ENCODE assay signal across 9 mouse cellular contexts in the genomic region with DNA sequence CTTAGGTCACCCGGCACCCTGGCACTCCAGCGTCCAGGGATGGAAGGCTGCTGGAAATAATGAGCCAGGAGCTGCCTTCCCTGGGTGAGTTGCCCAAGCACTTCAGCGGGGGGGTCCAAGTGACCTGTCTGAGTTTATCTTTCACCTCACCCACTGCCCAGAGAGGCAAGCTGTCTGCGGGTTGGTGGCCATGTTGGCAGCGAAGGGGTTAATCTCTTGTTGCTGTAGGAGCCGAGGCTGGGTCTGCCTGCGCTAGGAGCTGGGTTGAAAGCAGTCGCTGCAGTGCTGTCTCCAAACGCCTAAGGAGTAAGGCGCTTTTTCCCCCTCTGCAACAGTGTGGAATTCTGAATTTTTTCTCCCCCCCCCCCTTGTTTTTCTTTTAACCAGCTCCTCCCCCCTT.
A peak's percentile ranks its signal among the peaks of the same experiment; 100 is the strongest.
DNase-seq lines count a peak whose midpoint lies in the region; ATAC-seq and TF ChIP-seq lines count a peak whose summit lies in the region.
"Had no signal": no experiment of that assay in that cellular context is flagged by ENCODE, and none has a peak within 500 bp of the region (broad histone marks: within the 10 kb centered on the region; RNA-seq: fewer than 3 reads in every experiment).

No protein-coding gene starts in this region.

- no peak overlapping the region for H3K9ac ChIP-seq in heart, embryonic 16.5 days (ENCODE audit: low read length)
- no peak overlapping the region for H3K9ac ChIP-seq in hindbrain, embryonic 11.5 days (ENCODE audit: low read depth, low read length)
- 0 out of 2 replicates have a peak overlapping the region, but pooled peaks have one; percentile 22 for H3K9ac ChIP-seq in liver, embryonic 13.5 days

- 31% methylated on average over 10 of the region's 10 CpGs for WGBS in heart, embryonic 16.5 days
- WGBS in hindbrain, embryonic 11.5 days, result 13% methylated on average over 10 of the region's 10 CpGs
- WGBS in liver, embryonic 13.5 days (ENCODE audit: insufficient replicate concordance), result 64% methylated on average over 10 of the region's 10 CpGs

- H3K9me3 ChIP-seq in heart, embryonic 16.5 days (replicated peaks; ENCODE audit: control insufficient read depth, low read length), result no peaks in the 10 kb centered on the region
- no peaks in the 10 kb centered on the region for H3K9me3 ChIP-seq in hindbrain, embryonic 11.5 days (ENCODE audit: control insufficient read depth, low read length)
- H3K9me3 ChIP-seq in liver, embryonic 13.5 days (replicated peaks), result no peaks in the 10 kb centered on the region

- H3K27me3 ChIP-seq in heart, embryonic 16.5 days (ENCODE audit: control insufficient read depth, insufficient read depth, low read length), result 0 out of 2 replicates have a peak, but pooled peaks cover 3% of the 10 kb centered on the region
- no peaks in the 10 kb centered on the region for H3K27me3 ChIP-seq in hindbrain, embryonic 11.5 days (ENCODE audit: control insufficient read depth, insufficient read depth, low read length)
- H3K27me3 ChIP-seq in liver, embryonic 13.5 days, result no peaks in the 10 kb centered on the region
- H3K27me3 ChIP-seq: CH12.LX had no signal

- TF ChIP-seq CTCF in cortical plate, adult 2 months (IDR thresholded peaks at IDR 0.05; ENCODE audit: extremely low read depth, insufficient read depth, low read length), result no peak

- peak overlapping the region; percentile 3 for H3K4me2 ChIP-seq in heart, embryonic 16.5 days (ENCODE audit: low read depth, low read length)
- peak overlapping the region; percentile 25 for H3K4me2 ChIP-seq in hindbrain, embryonic 11.5 days (replicated peaks; ENCODE audit: low read depth, low read length)
- peak overlapping the region; percentile 55 for H3K4me2 ChIP-seq in liver, embryonic 13.5 days

- H3K4me1 ChIP-seq in heart, embryonic 16.5 days (ENCODE audit: control insufficient read depth, insufficient read depth, low read length), result peaks cover 15% of the 10 kb centered on the region
- H3K4me1 ChIP-seq in cortical plate, adult 2 months (ENCODE audit: control insufficient read depth, insufficient read depth, low read length), result peaks cover 1% of the 10 kb centered on the region; the same call in 1 of the 2 replicates
- H3K4me1 ChIP-seq in hindbrain, embryonic 11.5 days (replicated peaks; ENCODE audit: control insufficient read depth, insufficient read depth, low read length), result peaks cover 3% of the 10 kb centered on the region
- peaks cover 27% of the 10 kb centered on the region for H3K4me1 ChIP-seq in liver, embryonic 13.5 days (replicated peaks)

- peak; percentile 94 for TF ChIP-seq POLR2A in cortical plate, adult 2 months (IDR thresholded peaks at IDR 0.05; ENCODE audit: extremely low read depth, insufficient read depth, low read length)

- H3K4me3 ChIP-seq in heart, embryonic 16.5 days (ENCODE audit: low read length), result no peak overlapping the region
- peak overlapping the region; percentile 98 for H3K4me3 ChIP-seq in cortical plate, adult 2 months (ENCODE audit: insufficient read depth, low read length)
- peak overlapping the region; percentile 27 for H3K4me3 ChIP-seq in hindbrain, embryonic 11.5 days (ENCODE audit: low read depth, low read length)
- peak overlapping the region; percentile 25 for H3K4me3 ChIP-seq in liver, embryonic 13.5 days (replicated peaks)

- ATAC-seq in heart, embryonic 16.5 days (replicated peaks; ENCODE audit: extremely low read depth, insufficient read depth, low FRiP score), result no peak
- ATAC-seq in hindbrain, embryonic 11.5 days (ENCODE audit: low FRiP score), result peak; percentile 45; the same call in 1 of the 2 replicates
- ATAC-seq in liver, embryonic 13.5 days (ENCODE audit: low read depth), result no peak
- ATAC-seq in megakaryocyte progenitor cell, adult 5-6 weeks (replicated peaks; ENCODE audit: poor library complexity), result no peak
- ATAC-seq in activated CD4-positive, CD25-positive, alpha-beta regulatory T cell, adult 4 months, result no peak

- DNase-seq in heart, adult 8-10 months (ENCODE audit: low spot score), result no peak
- DNase-seq in hindbrain, embryonic 11.5 days (ENCODE audit: low spot score), result peak; percentile 65
- no peak for DNase-seq in liver, embryonic 13.5 days
- peak; percentile 57 to 63 for DNase-seq in right cerebral cortex, postnatal 36 days (ENCODE audit: low spot score in 2 of 2)

- no peak overlapping the region for H3K27ac ChIP-seq in heart, embryonic 16.5 days (ENCODE audit: low read length)
- H3K27ac ChIP-seq in cortical plate, adult 2 months (ENCODE audit: insufficient read depth, low read length), result peak overlapping the region; percentile 80
- H3K27ac ChIP-seq in hindbrain, embryonic 11.5 days (ENCODE audit: low read depth, low read length), result no peak overlapping the region
- H3K27ac ChIP-seq in liver, embryonic 13.5 days, result no peak overlapping the region

- H3K36me3 ChIP-seq in heart, embryonic 16.5 days (ENCODE audit: control insufficient read depth, insufficient read depth), result no peaks in the 10 kb centered on the region
- H3K36me3 ChIP-seq in hindbrain, embryonic 11.5 days (ENCODE audit: control insufficient read depth, insufficient read depth, low read length), result no peaks in the 10 kb centered on the region
- peaks cover 53% of the 10 kb centered on the region for H3K36me3 ChIP-seq in liver, embryonic 13.5 days

Comparison
In these comparisons a context has a peak if more than half of its experiments do, and no peak if none do; other contexts are left out.
1. H3K4me2 ChIP-seq: peak in every context shown above with its lines; median percentile 55 in liver, embryonic 13.5 days; 25 in hindbrain, embryonic 11.5 days; 3 in heart, embryonic 16.5 days.
2. DNase-seq: peak in hindbrain, embryonic 11.5 days (single experiment) and right cerebral cortex, postnatal 36 days (2 of 2); none in heart, adult 8-10 months (single experiment) and liver, embryonic 13.5 days (single experiment).